Mouse (Mus musculus): ENCODE measurements around the gene Clcn2.

DNA sequence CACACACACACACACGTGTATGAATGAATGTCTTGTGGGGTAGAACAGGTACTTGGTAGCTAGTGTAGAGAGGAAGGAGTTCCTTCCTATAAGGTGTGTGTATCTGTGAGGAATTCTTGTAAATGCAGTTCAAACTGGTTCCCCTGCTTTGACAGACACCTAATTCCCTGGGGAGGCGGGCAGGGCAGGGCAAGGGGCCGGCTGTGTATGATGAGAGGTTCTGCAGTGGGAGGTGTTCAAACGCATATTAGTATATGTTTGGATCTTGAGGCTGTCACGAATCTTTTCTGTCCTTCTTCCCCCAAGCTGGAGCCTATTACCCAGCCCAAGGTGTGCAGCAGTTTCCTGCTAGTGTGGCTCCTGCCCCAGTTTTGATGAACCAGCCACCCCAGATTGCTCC is 40.2 kb downstream of the Clcn2 start:
- TF ChIP-seq CTCF (IDR thresholded peaks at IDR 0.05; ENCODE audit: insufficient read depth, low read depth, low read length): no peak
- TF ChIP-seq POLR2A (IDR thresholded peaks at IDR 0.05; ENCODE audit: insufficient read depth, low read depth, low read length): no peak
